Mouse (Mus musculus) MEL (cell line): ENCODE results near the gene Snu13. TPM values are rescaled to one million over a fixed set of nuclear protein-coding genes. Genes with fewer than 3 reads are reported as not detected.

ENCODE experiments used
- DNase-seq: peaks from one replicate; pipeline ENCODE4 v3.0.0; 2011; ENCODE audit warnings: low read depth, low spot score
- H3K27ac ChIP-seq: 2 replicates; pipeline ENCODE4 v1.5.1; 2012; ENCODE audit warnings: low read depth, mild to moderate bottlenecking, control low read depth, low read length, moderate library complexity; ENCODE audit not compliant: control insufficient read depth
- H3K27me3 ChIP-seq, 2 experiments: fragments of 150-350 bp in 1 of 2; sonication (generic) in 1 of 2; 2 replicates each; pipeline ENCODE4 v1.6.1; 2012; ENCODE audit warnings: low read length in 2 of 2, mild to moderate bottlenecking in 2 of 2, improper control_type of control experiment in 1 of 2, moderate library complexity in 1 of 2; ENCODE audit not compliant: insufficient read depth in 2 of 2, control insufficient read depth in 1 of 2
- H3K36me3 ChIP-seq, 2 experiments: 2 replicates each; pipeline ENCODE4 v1.6.1; 2012 to 2014; ENCODE audit warnings: low read length in 2 of 2, improper control_type of control experiment in 1 of 2, inconsistent platforms in 1 of 2, mild to moderate bottlenecking in 1 of 2; ENCODE audit not compliant: insufficient read depth in 2 of 2, control insufficient read depth in 1 of 2
- H3K4me1 ChIP-seq, 2 experiments: fragments of 150-350 bp in 1 of 2; sonication (generic) in 1 of 2; 2 replicates each; pipeline ENCODE4 v1.6.1; 2012; ENCODE audit warnings: low read length in 2 of 2, improper control_type of control experiment in 1 of 2, mild to moderate bottlenecking in 1 of 2; ENCODE audit not compliant: insufficient read depth in 2 of 2, control insufficient read depth in 1 of 2
- H3K4me3 ChIP-seq, 2 experiments: fragments of 150-350 bp in 1 of 2; sonication (generic) in 1 of 2; 2 replicates each; pipeline ENCODE4 v1.5.1; 2012; ENCODE audit warnings: low read depth in 2 of 2, low read length in 2 of 2, mild to moderate bottlenecking in 2 of 2, moderate library complexity in 2 of 2, control low read depth in 1 of 2, improper control_type of control experiment in 1 of 2; ENCODE audit not compliant: control insufficient read depth in 1 of 2, insufficient read depth in 1 of 2
- H3K79me2 ChIP-seq: 2 replicates; pipeline ENCODE4 v1.6.1; 2012; ENCODE audit warnings: mild to moderate bottlenecking, low read length, moderate library complexity; ENCODE audit not compliant: control insufficient read depth, poor library complexity, insufficient read depth
- H3K9ac ChIP-seq: 2 replicates; pipeline ENCODE4 v1.6.1; 2012; ENCODE audit warnings: low read depth, mild to moderate bottlenecking, control low read depth, low read length, moderate library complexity; ENCODE audit not compliant: control insufficient read depth, poor library complexity, severe bottlenecking
- H3K9me3 ChIP-seq: fragments of 150-350 bp; sonication (generic); replicated peaks from 2 replicates; pipeline ENCODE4 v1.6.1; 2012; ENCODE audit warnings: mild to moderate bottlenecking, low read length, improper control_type of control experiment, moderate library complexity; ENCODE audit not compliant: insufficient read depth
- CHD1 ChIP-seq: IDR thresholded peaks from 2 replicates; pipeline ENCODE4 v1.6.1; 2012; ENCODE audit warnings: low read depth, mild to moderate bottlenecking, inconsistent platforms, low read length, improper control_type of control experiment
- CHD2 ChIP-seq: IDR thresholded peaks from 2 replicates; pipeline ENCODE4 v1.6.1; 2011; ENCODE audit warnings: low read length, improper control_type of control experiment
- ETS1 ChIP-seq: IDR thresholded peaks from 2 replicates; pipeline ENCODE4 v1.6.1; 2012; ENCODE audit warnings: low read depth, mild to moderate bottlenecking, inconsistent platforms, low read length, improper control_type of control experiment, moderate library complexity
- GABPA ChIP-seq: IDR thresholded peaks from 2 replicates; pipeline ENCODE4 v1.6.1; 2012; ENCODE audit warnings: low read depth, mild to moderate bottlenecking, inconsistent platforms, low read length, improper control_type of control experiment, moderate library complexity
- GATA1 ChIP-seq: IDR thresholded peaks from 2 replicates; pipeline ENCODE4 v1.6.1; 2011; ENCODE audit warnings: low read depth, low read length, improper control_type of control experiment
- HCFC1 ChIP-seq: IDR thresholded peaks from 2 replicates; pipeline ENCODE4 v1.6.1; 2012; ENCODE audit warnings: low read depth, mild to moderate bottlenecking, inconsistent platforms, low read length, improper control_type of control experiment, moderate library complexity
- JUND ChIP-seq: IDR thresholded peaks from 2 replicates; pipeline ENCODE4 v1.6.1; 2011; ENCODE audit warnings: low read depth, mild to moderate bottlenecking, improper control_type of control experiment, low read length
- MAX ChIP-seq: IDR thresholded peaks from 2 replicates; pipeline ENCODE4 v1.6.1; 2011; ENCODE audit warnings: low read length, improper control_type of control experiment
- MAZ ChIP-seq: IDR thresholded peaks from 2 replicates; pipeline ENCODE4 v1.6.1; 2012; ENCODE audit warnings: low read depth, mild to moderate bottlenecking, inconsistent platforms, low read length, improper control_type of control experiment
- MXI1 ChIP-seq: IDR thresholded peaks from 2 replicates; pipeline ENCODE4 v1.6.1; 2011; ENCODE audit warnings: mild to moderate bottlenecking, low read depth, low read length, improper control_type of control experiment
- MYB ChIP-seq: IDR thresholded peaks from 2 replicates; pipeline ENCODE4 v1.6.1; 2011; ENCODE audit warnings: mild to moderate bottlenecking, low read depth, low read length, improper control_type of control experiment
- MYC ChIP-seq: IDR thresholded peaks from 2 replicates; pipeline ENCODE4 v1.6.1; 2011; ENCODE audit warnings: low read depth, mild to moderate bottlenecking, low read length, improper control_type of control experiment, moderate library complexity
- NELFE ChIP-seq: IDR thresholded peaks from 2 replicates; pipeline ENCODE4 v1.6.1; 2011; ENCODE audit warnings: low read depth, low read length, improper control_type of control experiment
- NRF1 ChIP-seq: IDR thresholded peaks from 2 replicates; pipeline ENCODE4 v1.6.1; 2014; ENCODE audit warnings: low read depth, mild to moderate bottlenecking, inconsistent platforms, low read length, improper control_type of control experiment, moderate library complexity; ENCODE audit not compliant: poor library complexity, insufficient read depth, severe bottlenecking
- POLR2A ChIP-seq, 2 experiments: IDR thresholded peaks; 2 replicates each; pipeline ENCODE4 v1.6.1; 2011 to 2012; ENCODE audit warnings: low read length in 2 of 2, mild to moderate bottlenecking in 2 of 2, control low read depth in 1 of 2, improper control_type of control experiment in 1 of 2, low read depth in 1 of 2, moderate library complexity in 1 of 2; ENCODE audit not compliant: control insufficient read depth in 1 of 2, insufficient read depth in 1 of 2, poor library complexity in 1 of 2
- POLR2AphosphoS5 ChIP-seq: IDR thresholded peaks from 2 replicates; pipeline ENCODE4 v1.6.1; 2012; ENCODE audit warnings: low read depth, borderline replicate concordance, mild to moderate bottlenecking, inconsistent platforms, low read length, moderate library complexity, mixed read lengths
- RAD21 ChIP-seq: IDR thresholded peaks from 2 replicates; pipeline ENCODE4 v1.6.1; 2011; ENCODE audit warnings: mild to moderate bottlenecking, low read depth, low read length, improper control_type of control experiment
- RCOR1 ChIP-seq: IDR thresholded peaks from 2 replicates; pipeline ENCODE4 v1.6.1; 2012; ENCODE audit warnings: low read depth, mild to moderate bottlenecking, inconsistent platforms, low read length, improper control_type of control experiment
- SIN3A ChIP-seq: IDR thresholded peaks from 2 replicates; pipeline ENCODE4 v1.6.1; 2012; ENCODE audit warnings: low read length, improper control_type of control experiment, inconsistent platforms
- UBTF ChIP-seq: IDR thresholded peaks from 2 replicates; pipeline ENCODE4 v1.6.1; 2012; ENCODE audit warnings: low read depth, mild to moderate bottlenecking, inconsistent platforms, low read length, improper control_type of control experiment, moderate library complexity, borderline replicate concordance; ENCODE audit not compliant: insufficient read depth
- USF1 ChIP-seq: IDR thresholded peaks from 2 replicates; pipeline ENCODE4 v1.6.1; 2014; ENCODE audit warnings: low read depth, mild to moderate bottlenecking, inconsistent platforms, low read length, improper control_type of control experiment, moderate library complexity
- USF2 ChIP-seq, 2 experiments: IDR thresholded peaks; 2 replicates each; pipeline ENCODE4 v1.6.1; 2011 to 2012; ENCODE audit warnings: improper control_type of control experiment in 2 of 2, low read length in 2 of 2, borderline replicate concordance in 1 of 2, inconsistent platforms in 1 of 2, low read depth in 1 of 2, mild to moderate bottlenecking in 1 of 2; ENCODE audit not compliant: insufficient read depth in 1 of 2
- ZMIZ1 ChIP-seq: IDR thresholded peaks from 2 replicates; pipeline ENCODE4 v1.6.1; 2012; ENCODE audit warnings: low read depth, mild to moderate bottlenecking, inconsistent platforms, low read length, improper control_type of control experiment, moderate library complexity
- ZNF384 ChIP-seq: IDR thresholded peaks from 2 replicates; pipeline ENCODE4 v1.6.1; 2012; ENCODE audit warnings: low read depth, mild to moderate bottlenecking, inconsistent platforms, low read length, improper control_type of control experiment
- polyA plus RNA-seq, 2 experiments: library from polyadenylated mRNA; stranded (reverse) in 1 of 2; unstranded in 1 of 2; fragments of >175 nt in 1 of 2; fragments of >200 nt in 1 of 2; gene quantifications; 2 replicates each; pipeline versions ENCODE4 v1.2.1 to v1.2.4; 2012; ENCODE audit warnings: low replicate concordance in 2 of 2, low read depth in 1 of 2; ENCODE audit not compliant: insufficient read length in 2 of 2, insufficient read depth in 1 of 2, missing spikeins in 1 of 2
- total RNA-seq: library from RNA; depleted of rRNA; stranded (reverse); fragments of 300-350 nt; gene quantifications from 2 replicates; pipeline ENCODE4 v1.2.3, GENCODE M21; 2012

Snu13 gene
- total and polyA plus RNA-seq, 3 experiments = 196 to 375 (median 297) TPM

- TF ChIP-seq USF2 (IDR thresholded peaks at IDR 0.05; ENCODE audit: borderline replicate concordance in 1 of 2, insufficient read depth in 1 of 2, low read depth in 1 of 2, low read length in 2 of 2) (no peak), SIN3A (no peak), GABPA (no peak), MAX (no peak), NELFE (no peak), ZMIZ1 (no peak), POLR2AphosphoS5 (no peak), GATA1 (peak; percentile 84), RCOR1 (peak; percentile 93), USF1 (no peak), HCFC1 (no peak), JUND (no peak), RAD21 (no peak)
- TF ChIP-seq, all 39 proteins: peak for 7
These were observed 26.1 kb upstream of the Snu13 start (continued) for GRCm38 (mm10) chr15:82073490-82073889.

- DNase-seq = no peak
- Histone ChIP-seq H3K27me3 (peaks cover 4 to 6% of the 10 kb centered on the region in 2 experiments; a peak in 1 of 4 replicates), H3K4me3 (no peak overlapping the region), H3K9ac (no peak overlapping the region), H3K4me1 (no peaks in the 10 kb centered on the region), H3K36me3 (no peaks in the 10 kb centered on the region), H3K79me2 (no peaks in the 10 kb centered on the region), H3K9me3 (no peaks in the 10 kb centered on the region), H3K27ac (no peak overlapping the region)
- TF ChIP-seq UBTF (no peak), ZNF384 (no peak), POLR2AphosphoS5 (no peak), USF2 (IDR thresholded peaks at IDR 0.05; ENCODE audit: borderline replicate concordance in 1 of 2, insufficient read depth in 1 of 2, low read depth in 1 of 2, low read length in 2 of 2) (no peak), MXI1 (no peak), MAZ (no peak), MYB (no peak), CHD1 (no peak), MYC (no peak), POLR2A (IDR thresholded peaks at IDR 0.05; ENCODE audit: control insufficient read depth in 1 of 2, insufficient read depth in 1 of 2, low read depth in 1 of 2, low read length in 2 of 2, poor library complexity in 1 of 2) (no peak), NRF1 (no peak), ETS1 (no peak), HCFC1 (no peak), CHD2 (no peak)
These were observed 24.5 kb upstream of the Snu13 start for GRCm38 (mm10) chr15:82071816-82072469.
